Mouse (Mus musculus): ENCODE measurements around the gene Lingo1. TPM values are rescaled to one million over a fixed set of nuclear protein-coding genes. Genes with fewer than 3 reads are reported as not detected.

Gene Lingo1
- polyA plus RNA-seq, 2 experiments = 5.4 to 21.0 TPM

- Histone ChIP-seq H3K27ac (replicated peaks; ENCODE audit: low read depth, low read length) (no peak overlapping the region), H3K27me3 (ENCODE audit: control insufficient read depth, insufficient read depth, low read length) (no peaks in the 10 kb centered on the region), H3K9ac (ENCODE audit: low read depth, low read length, severe bottlenecking) (no peak overlapping the region), H3K4me3 (replicated peaks; ENCODE audit: low read length) (no peak overlapping the region), H3K4me2 (replicated peaks; ENCODE audit: low read depth, low read length, severe bottlenecking) (no peak overlapping the region), H3K36me3 (ENCODE audit: control insufficient read depth, insufficient read depth, low read length) (no peaks in the 10 kb centered on the region), H3K9me3 (ENCODE audit: control insufficient read depth, low read length) (no peaks in the 10 kb centered on the region), H3K4me1 (ENCODE audit: control insufficient read depth, insufficient read depth, low read length) (no peaks in the 10 kb centered on the region)
- no peak for TF ChIP-seq POLR2A (IDR thresholded peaks at IDR 0.05; ENCODE audit: borderline replicate concordance, extremely low read depth, insufficient read depth, insufficient read length)
- DNase-seq (ENCODE audit: low spot score) = no peak
- no peak for ATAC-seq (ENCODE audit: low FRiP score, low read depth)
- 60% methylated on average over 3 of the region's 3 CpGs for WGBS
Measured at GRCm38 (mm10) chr9:56716066-56716465, 80.2 kb downstream of the Lingo1 start.

GRCm38 (mm10) chr9:56714391-56714790 lies 81.9 kb downstream of the Lingo1 start:
- Histone ChIP-seq H3K4me3 (replicated peaks; ENCODE audit: low read length) (no peak overlapping the region), H3K36me3 (ENCODE audit: control insufficient read depth, insufficient read depth, low read length) (no peaks in the 10 kb centered on the region), H3K27ac (replicated peaks; ENCODE audit: low read depth, low read length) (no peak overlapping the region), H3K4me1 (ENCODE audit: control insufficient read depth, insufficient read depth, low read length) (no peaks in the 10 kb centered on the region), H3K9ac (ENCODE audit: low read depth, low read length, severe bottlenecking) (no peak overlapping the region), H3K4me2 (replicated peaks; ENCODE audit: low read depth, low read length, severe bottlenecking) (no peak overlapping the region), H3K27me3 (ENCODE audit: control insufficient read depth, insufficient read depth, low read length) (no peaks in the 10 kb centered on the region), H3K9me3 (ENCODE audit: control insufficient read depth, low read length) (no peaks in the 10 kb centered on the region)
- 67% methylated on average over 1 of the region's 1 CpGs for WGBS
- TF ChIP-seq POLR2A (IDR thresholded peaks at IDR 0.05; ENCODE audit: borderline replicate concordance, extremely low read depth, insufficient read depth, insufficient read length) = no peak
- DNase-seq (ENCODE audit: low spot score) (no peak), ATAC-seq (ENCODE audit: low FRiP score, low read depth) (no peak)

- Histone ChIP-seq H3K4me3 (replicated peaks; ENCODE audit: low read length) (no peak overlapping the region), H3K9me3 (ENCODE audit: control insufficient read depth, low read length) (no peaks in the 10 kb centered on the region), H3K4me2 (replicated peaks; ENCODE audit: low read depth, low read length, severe bottlenecking) (no peak overlapping the region), H3K27ac (replicated peaks; ENCODE audit: low read depth, low read length) (no peak overlapping the region), H3K36me3 (ENCODE audit: control insufficient read depth, insufficient read depth, low read length) (no peaks in the 10 kb centered on the region), H3K27me3 (ENCODE audit: control insufficient read depth, insufficient read depth, low read length) (no peaks in the 10 kb centered on the region), H3K4me1 (ENCODE audit: control insufficient read depth, insufficient read depth, low read length) (no peaks in the 10 kb centered on the region), H3K9ac (ENCODE audit: low read depth, low read length, severe bottlenecking) (no peak overlapping the region)
- no peak for TF ChIP-seq POLR2A (IDR thresholded peaks at IDR 0.05; ENCODE audit: borderline replicate concordance, extremely low read depth, insufficient read depth, insufficient read length)
- 72% methylated on average over 13 of the region's 14 CpGs for WGBS
- ATAC-seq (ENCODE audit: low FRiP score, low read depth) (0 out of 2 replicates have a peak, but pooled peaks have one; percentile 37), DNase-seq (ENCODE audit: low spot score) (no peak)
Measured at GRCm38 (mm10) chr9:56712667-56713369, 83.5 kb downstream of the Lingo1 start.

DNA sequence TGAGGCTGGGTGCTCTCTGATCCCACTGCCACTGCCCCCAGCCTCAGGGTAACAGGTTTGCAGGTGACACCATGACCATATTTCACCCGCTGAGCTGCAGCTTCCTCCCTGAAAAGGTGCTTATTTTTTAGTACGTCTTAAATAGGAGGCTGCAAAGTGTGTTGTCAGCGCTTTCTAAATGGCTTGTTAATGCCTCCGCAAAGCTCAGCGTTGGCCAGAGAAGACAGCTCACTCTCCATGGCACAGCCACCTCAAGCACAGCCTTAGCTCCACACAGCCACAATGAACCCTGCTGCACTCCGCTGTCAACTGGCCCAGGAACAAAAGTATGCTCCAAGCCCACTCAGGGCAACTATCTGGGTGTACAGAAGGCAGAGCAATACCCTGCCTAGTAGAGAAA lies 85.3 kb downstream of the Lingo1 start:
- Histone ChIP-seq H3K9me3 (ENCODE audit: control insufficient read depth, low read length) (no peaks in the 10 kb centered on the region), H3K9ac (ENCODE audit: low read depth, low read length, severe bottlenecking) (no peak overlapping the region), H3K27ac (replicated peaks; ENCODE audit: low read depth, low read length) (no peak overlapping the region), H3K4me3 (replicated peaks; ENCODE audit: low read length) (no peak overlapping the region), H3K36me3 (ENCODE audit: control insufficient read depth, insufficient read depth, low read length) (no peaks in the 10 kb centered on the region), H3K27me3 (ENCODE audit: control insufficient read depth, insufficient read depth, low read length) (no peaks in the 10 kb centered on the region), H3K4me1 (ENCODE audit: control insufficient read depth, insufficient read depth, low read length) (0 out of 2 replicates have a peak, but pooled peaks cover 4% of the 10 kb centered on the region), H3K4me2 (replicated peaks; ENCODE audit: low read depth, low read length, severe bottlenecking) (no peak overlapping the region)
- 62% methylated on average over 6 of the region's 6 CpGs for WGBS
- TF ChIP-seq POLR2A (IDR thresholded peaks at IDR 0.05; ENCODE audit: borderline replicate concordance, extremely low read depth, insufficient read depth, insufficient read length) = no peak
- DNase-seq (ENCODE audit: low spot score) (no peak), ATAC-seq (ENCODE audit: low FRiP score, low read depth) (no peak)

DNA sequence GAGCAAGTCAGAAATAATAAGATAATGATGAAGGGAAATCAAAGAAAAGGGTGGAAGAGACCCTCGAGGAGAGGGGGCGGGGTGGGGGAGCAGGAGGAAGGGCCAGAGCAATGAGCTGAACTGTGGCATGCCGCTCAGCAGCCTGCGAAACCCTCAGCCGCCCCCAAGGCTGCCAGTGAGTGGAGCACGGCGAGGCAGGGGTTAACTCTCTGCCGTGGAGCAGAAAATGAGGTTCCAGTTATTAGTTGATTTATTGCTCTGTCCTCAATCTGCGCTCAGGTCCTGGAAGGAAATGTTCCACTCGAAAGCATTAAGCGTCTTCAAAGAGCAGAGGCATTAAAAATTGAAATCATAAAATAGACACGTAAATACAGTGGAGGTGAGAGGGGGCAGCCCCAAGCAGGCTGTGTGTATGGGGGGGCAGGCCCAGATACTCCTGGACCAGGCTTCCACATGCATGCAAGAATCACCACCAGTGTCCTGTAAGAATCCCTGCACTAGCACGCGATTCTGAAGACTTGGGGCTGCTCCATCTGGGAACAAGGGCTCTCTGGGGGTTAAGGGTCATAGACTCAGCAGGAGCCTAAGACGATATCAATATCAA lies 89.7 kb downstream of the Lingo1 start:
- H3K4me2 ChIP-seq (replicated peaks; ENCODE audit: low read depth, low read length, severe bottlenecking) = no peak overlapping the region
- no peak overlapping the region for H3K27ac ChIP-seq (replicated peaks; ENCODE audit: low read depth, low read length)
- peaks cover 8% of the 10 kb centered on the region; the same call in 1 of the 2 replicates for H3K4me1 ChIP-seq (ENCODE audit: control insufficient read depth, insufficient read depth, low read length)
- WGBS = 22% methylated on average over 15 of the region's 15 CpGs
- DNase-seq (ENCODE audit: low spot score) (peak; percentile 25), ATAC-seq (ENCODE audit: low FRiP score, low read depth) (no peak)
- no peak overlapping the region for H3K9ac ChIP-seq (ENCODE audit: low read depth, low read length, severe bottlenecking)
- no peaks in the 10 kb centered on the region for H3K36me3 ChIP-seq (ENCODE audit: control insufficient read depth, insufficient read depth, low read length)
- no peak for TF ChIP-seq POLR2A (IDR thresholded peaks at IDR 0.05; ENCODE audit: borderline replicate concordance, extremely low read depth, insufficient read depth, insufficient read length)
- no peak overlapping the region for H3K4me3 ChIP-seq (replicated peaks; ENCODE audit: low read length)
- no peaks in the 10 kb centered on the region for H3K27me3 ChIP-seq (ENCODE audit: control insufficient read depth, insufficient read depth, low read length)
- H3K9me3 ChIP-seq (ENCODE audit: control insufficient read depth, low read length) = no peaks in the 10 kb centered on the region
